Comparison of ENCODE assay signal across 12 mouse cellular contexts in genomic region chr1:163280842-163281122, GRCm38 (mm10). TPM values are rescaled to one million over a fixed set of nuclear protein-coding genes. Genes with fewer than 3 reads are reported as not detected.
DNase-seq lines count a peak whose midpoint lies in the region; ATAC-seq and TF ChIP-seq lines count a peak whose summit lies in the region.
"Had no signal": no experiment of that assay in that cellular context is flagged by ENCODE, and none has a peak within 500 bp of the region (broad histone marks: within the 10 kb centered on the region; RNA-seq: fewer than 3 reads in every experiment).

No protein-coding gene starts in this region.

- H3K9me3 ChIP-seq in embryonic facial prominence, embryonic 14.5 days (ENCODE audit: control insufficient read depth, low read length): no peaks in the 10 kb centered on the region
- H3K9me3 ChIP-seq in embryonic facial prominence, embryonic 10.5 days: no peaks in the 10 kb centered on the region
- no peaks in the 10 kb centered on the region for H3K9me3 ChIP-seq in forebrain, embryonic 15.5 days
- H3K9me3 ChIP-seq in limb, embryonic 15.5 days: no peaks in the 10 kb centered on the region
- H3K9me3 ChIP-seq: liver, embryonic 15.5 days; neural tube, embryonic 12.5 days had no signal

- peak overlapping the region; percentile 1; the same call in 1 of the 2 replicates for H3K27ac ChIP-seq in embryonic facial prominence, embryonic 14.5 days (replicated peaks; ENCODE audit: low read depth, low read length)
- H3K27ac ChIP-seq in embryonic facial prominence, embryonic 10.5 days (replicated peaks): no peak overlapping the region
- peak overlapping the region; percentile 81 for H3K27ac ChIP-seq in layer of hippocampus, adult 2 months
- peak overlapping the region; percentile 67; the same call in 1 of the 2 replicates for H3K27ac ChIP-seq in forebrain, embryonic 15.5 days (replicated peaks)
- peak overlapping the region; percentile 44; the same call in 1 of the 2 replicates for H3K27ac ChIP-seq in limb, embryonic 15.5 days
- H3K27ac ChIP-seq: kidney, postnatal 0 days; liver, embryonic 15.5 days; neural tube, embryonic 12.5 days had no signal

- H3K36me3 ChIP-seq in embryonic facial prominence, embryonic 14.5 days (ENCODE audit: control insufficient read depth, insufficient read depth, low read length): 0 out of 2 replicates have a peak, but pooled peaks cover 9% of the 10 kb centered on the region
- peaks cover 50% of the 10 kb centered on the region for H3K36me3 ChIP-seq in embryonic facial prominence, embryonic 10.5 days (replicated peaks)
- no peaks in the 10 kb centered on the region for H3K36me3 ChIP-seq in forebrain, embryonic 15.5 days
- no peaks in the 10 kb centered on the region; the same call in 1 of the 2 replicates for H3K36me3 ChIP-seq in limb, embryonic 15.5 days
- H3K36me3 ChIP-seq: liver, embryonic 15.5 days; neural tube, embryonic 12.5 days had no signal

- WGBS in embryonic facial prominence, embryonic 14.5 days: 52% methylated on average over 2 of the region's 2 CpGs
- WGBS in embryonic facial prominence, embryonic 10.5 days: 57% methylated on average over 2 of the region's 2 CpGs
- WGBS in forebrain, embryonic 15.5 days: 19% methylated on average over 2 of the region's 2 CpGs
- WGBS in limb, embryonic 15.5 days: 43% methylated on average over 2 of the region's 2 CpGs

- no peak overlapping the region for H3K4me3 ChIP-seq in embryonic facial prominence, embryonic 14.5 days (ENCODE audit: low read depth, low read length)
- no peak overlapping the region for H3K4me3 ChIP-seq in embryonic facial prominence, embryonic 10.5 days
- H3K4me3 ChIP-seq in layer of hippocampus, adult 2 months: no peak overlapping the region
- H3K4me3 ChIP-seq in forebrain, embryonic 15.5 days: no peak overlapping the region
- H3K4me3 ChIP-seq in limb, embryonic 15.5 days: no peak overlapping the region
- H3K4me3 ChIP-seq: liver, embryonic 15.5 days; neural tube, embryonic 12.5 days had no signal

- H3K27me3 ChIP-seq in embryonic facial prominence, embryonic 14.5 days (replicated peaks; ENCODE audit: control insufficient read depth, insufficient read depth, low read length): no peaks in the 10 kb centered on the region
- no peaks in the 10 kb centered on the region for H3K27me3 ChIP-seq in embryonic facial prominence, embryonic 10.5 days (replicated peaks; ENCODE audit: low read depth, poor library complexity, severe bottlenecking)
- no peaks in the 10 kb centered on the region for H3K27me3 ChIP-seq in forebrain, embryonic 15.5 days
- H3K27me3 ChIP-seq in limb, embryonic 15.5 days: no peaks in the 10 kb centered on the region
- H3K27me3 ChIP-seq: liver, embryonic 15.5 days; neural tube, embryonic 12.5 days had no signal

- TF ChIP-seq CTCF in layer of hippocampus, adult 2 months (conservative IDR thresholded peaks at IDR 0.05): no peak

- no peak overlapping the region for H3K4me2 ChIP-seq in embryonic facial prominence, embryonic 14.5 days (ENCODE audit: low read depth, low read length)
- no peak overlapping the region for H3K4me2 ChIP-seq in forebrain, embryonic 15.5 days (replicated peaks)
- H3K4me2 ChIP-seq in limb, embryonic 15.5 days: no peak overlapping the region
- H3K4me2 ChIP-seq: liver, embryonic 15.5 days; neural tube, embryonic 12.5 days had no signal

- no peak for DNase-seq in embryonic facial prominence, embryonic 14.5 days (ENCODE audit: low spot score)
- DNase-seq in embryonic facial prominence, embryonic 10.5 days (ENCODE audit: low spot score): no peak
- no peak for DNase-seq in layer of hippocampus, adult 2 months (ENCODE audit: low spot score in 2 of 2)
- DNase-seq in layer of hippocampus, postnatal 14 days (ENCODE audit: low spot score in 2 of 2): no peak
- DNase-seq in thymus, postnatal 14 days: no peak
- DNase-seq in embryo, embryonic 10.5 days (ENCODE audit: low spot score): no peak
- DNase-seq: cerebellum, adult 18-20 months had no signal

- ATAC-seq in embryonic facial prominence, embryonic 14.5 days (ENCODE audit: low read depth): no peak
- ATAC-seq in forebrain, embryonic 15.5 days (replicated peaks): peak; percentile 84
- ATAC-seq in limb, embryonic 15.5 days (ENCODE audit: insufficient number of reproducible peaks, low FRiP score, low TSS enrichment, low read depth): no peak

- H3K4me1 ChIP-seq in embryonic facial prominence, embryonic 14.5 days (ENCODE audit: control insufficient read depth, insufficient read depth, low read length): peaks cover 43% of the 10 kb centered on the region
- H3K4me1 ChIP-seq in embryonic facial prominence, embryonic 10.5 days: peaks cover 38% of the 10 kb centered on the region
- H3K4me1 ChIP-seq in forebrain, embryonic 15.5 days: peaks cover 34% of the 10 kb centered on the region
- peaks cover 47% of the 10 kb centered on the region for H3K4me1 ChIP-seq in limb, embryonic 15.5 days
- H3K4me1 ChIP-seq: liver, embryonic 15.5 days; neural tube, embryonic 12.5 days had no signal

- H3K9ac ChIP-seq in embryonic facial prominence, embryonic 14.5 days (ENCODE audit: low read depth, low read length): no peak overlapping the region
- no peak overlapping the region for H3K9ac ChIP-seq in forebrain, embryonic 15.5 days (replicated peaks)
- H3K9ac ChIP-seq in limb, embryonic 15.5 days: no peak overlapping the region
- H3K9ac ChIP-seq: liver, embryonic 15.5 days; neural tube, embryonic 12.5 days had no signal

RNA-seq across cellular contexts. Expression of gene Prrx1, which starts 32.7 kb away (rescaled TPM):
- polyA plus RNA-seq in embryonic facial prominence, embryonic 14.5 days (2014; fragmentation: Nextera tagmentation; extraction: Ambion mirVana): 100 and 105 TPM in 2 replicates
- 128 TPM in 2 replicates for polyA plus RNA-seq in embryonic facial prominence, embryonic 10.5 days (2016; fragmentation: Nextera tagmentation; extraction: Ambion mirVana)
- 1 to 10 TPM; 4.6 to 5.9 TPM for total RNA-seq in layer of hippocampus, adult 2 months (2021)
- total RNA-seq in layer of hippocampus, postnatal 14 days (2021): 1 to 10 TPM; 5.9 to 7.1 TPM
- 3.7 and 4.0 TPM in 2 replicates for polyA plus RNA-seq in forebrain, embryonic 15.5 days (2015; fragmentation: Nextera tagmentation; extraction: Ambion mirVana)
- 102 and 115 TPM in 2 replicates for polyA plus RNA-seq in limb, embryonic 15.5 days (2015; fragmentation: Nextera tagmentation; extraction: Ambion mirVana)

Comparison
In these comparisons a context has a peak if more than half of its experiments do, and no peak if none do; other contexts are left out.
1. RNA of gene Prrx1, which starts 32.7 kb away (polyA plus RNA-seq): 128 TPM in embryonic facial prominence, embryonic 10.5 days, 102 to 115 TPM in limb, embryonic 15.5 days and 100 to 105 TPM in embryonic facial prominence, embryonic 14.5 days; 3.7 to 4.0 TPM in forebrain, embryonic 15.5 days; every median in the first group is over 10 times any median in the second.